Mouse (Mus musculus) lung, postnatal 0 days (tissue): ENCODE results near the gene Il17d. TPM values are rescaled to one million over a fixed set of nuclear protein-coding genes. Genes with fewer than 3 reads are reported as not detected.

Source experiments
- ATAC-seq: fragments of 200-750 bp; cut with Nextera tagmentation; 2 replicates; pipeline ENCODE4 v1.8.0; 2017; ENCODE audit warnings: moderate library complexity
- DNase-seq: peaks from one replicate; pipeline ENCODE4 v3.0.0-alpha.2; 2016; ENCODE audit warnings: low spot score
- H3K27ac ChIP-seq: fragments of 300-500 bp; sonication (generic); 2 replicates; pipeline ENCODE4 v1.5.1; 2014; ENCODE audit warnings: antibody characterized with exemption, mild to moderate bottlenecking, low read length, mixed read lengths
- H3K27me3 ChIP-seq: fragments of 300-500 bp; sonication (generic); replicated peaks from 2 replicates; pipeline ENCODE4 v1.6.1; 2014; ENCODE audit warnings: low read length, mixed read lengths; ENCODE audit not compliant: insufficient read depth
- H3K36me3 ChIP-seq: fragments of 300-500 bp; sonication (generic); 2 replicates; pipeline ENCODE4 v1.6.1; 2014; ENCODE audit warnings: low read length, mixed read lengths; ENCODE audit not compliant: insufficient read depth
- H3K4me1 ChIP-seq: fragments of 300-500 bp; sonication (generic); 2 replicates; pipeline ENCODE4 v1.6.1; 2014; ENCODE audit warnings: antibody characterized with exemption, low read depth, low read length, mixed read lengths; ENCODE audit not compliant: insufficient read depth
- H3K4me2 ChIP-seq: fragments of 300-500 bp; sonication (generic); replicated peaks from 2 replicates; pipeline ENCODE4 v1.6.1; 2014; ENCODE audit warnings: low read depth, mild to moderate bottlenecking, low read length, moderate library complexity, mixed read lengths
- H3K4me3 ChIP-seq: fragments of 300-500 bp; sonication (generic); 2 replicates; pipeline ENCODE4 v1.5.1; 2014; ENCODE audit warnings: low read depth, low read length
- H3K9ac ChIP-seq: fragments of 300-500 bp; sonication (generic); replicated peaks from 2 replicates; pipeline ENCODE4 v1.6.1; 2014; ENCODE audit warnings: low read depth, mild to moderate bottlenecking
- H3K9me3 ChIP-seq: fragments of 300-500 bp; sonication (generic); 2 replicates; pipeline ENCODE4 v1.6.1; 2016; ENCODE audit warnings: low read length, mixed read lengths
- CTCF ChIP-seq: IDR thresholded peaks from 2 replicates; pipeline ENCODE4 v1.5.1; 2016; ENCODE audit warnings: antibody characterized with exemption, mild to moderate bottlenecking
- EP300 ChIP-seq: IDR thresholded peaks from 2 replicates; pipeline ENCODE4 v1.6.1; 2016; ENCODE audit warnings: antibody characterized with exemption, mild to moderate bottlenecking, control low read depth
- WGBS: fragments of 180-500 bp; shearing (Covaris S2); extraction: QIAGEN DNeasy Blood & Tissue Kit; methylation state at CpG from one replicate; pipeline ENCODE4 v1.1.7; 2014; 5-methylcytosine and 5-hydroxymethylcytosine counted together
- polyA plus RNA-seq: library from polyadenylated mRNA; unstranded; fragments of >200 nt; fragmentation: Nextera tagmentation; extraction: Ambion mirVana; gene quantifications from 2 replicates; pipeline ENCODE4 v1.2.1, GENCODE M21; 2015

The Il17d gene
- polyA plus RNA-seq, 1 experiment from 2014 or later = 9.4 TPM

DNA sequence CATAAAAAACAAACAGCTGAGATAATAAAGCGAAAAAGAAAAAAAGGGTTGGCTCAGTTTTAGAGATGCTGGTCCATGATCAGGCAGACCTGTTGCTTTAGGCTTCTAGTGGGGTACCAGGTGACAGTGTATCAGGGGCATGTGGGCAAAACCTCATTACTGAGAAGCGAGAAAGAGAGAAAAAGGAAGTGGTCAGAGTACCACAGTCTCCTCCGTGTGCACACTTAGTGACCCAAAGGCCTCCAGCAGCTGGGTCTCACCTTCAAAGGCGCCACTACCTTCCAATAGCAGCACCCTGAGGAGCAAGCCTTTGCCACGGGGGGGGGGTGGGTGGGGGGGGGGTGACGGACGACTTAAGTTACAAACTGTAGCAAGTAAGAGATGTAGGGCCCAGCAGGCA is 2.5 kb downstream of the Il17d start:
- H3K9ac ChIP-seq = no peak overlapping the region
- H3K4me3 ChIP-seq = no peak overlapping the region
- H3K36me3 ChIP-seq = no peaks in the 10 kb centered on the region
- WGBS = 40% methylated on average over 7 of the region's 7 CpGs
- no peaks in the 10 kb centered on the region for H3K27me3 ChIP-seq
- no peak for TF ChIP-seq EP300
- no peak for TF ChIP-seq CTCF
- DNase-seq (no peak), ATAC-seq (no peak)
- no peaks in the 10 kb centered on the region for H3K9me3 ChIP-seq
- no peaks in the 10 kb centered on the region; the same call in 1 of the 2 replicates for H3K4me1 ChIP-seq
- no peak overlapping the region for H3K27ac ChIP-seq
- H3K4me2 ChIP-seq = no peak overlapping the region

DNA sequence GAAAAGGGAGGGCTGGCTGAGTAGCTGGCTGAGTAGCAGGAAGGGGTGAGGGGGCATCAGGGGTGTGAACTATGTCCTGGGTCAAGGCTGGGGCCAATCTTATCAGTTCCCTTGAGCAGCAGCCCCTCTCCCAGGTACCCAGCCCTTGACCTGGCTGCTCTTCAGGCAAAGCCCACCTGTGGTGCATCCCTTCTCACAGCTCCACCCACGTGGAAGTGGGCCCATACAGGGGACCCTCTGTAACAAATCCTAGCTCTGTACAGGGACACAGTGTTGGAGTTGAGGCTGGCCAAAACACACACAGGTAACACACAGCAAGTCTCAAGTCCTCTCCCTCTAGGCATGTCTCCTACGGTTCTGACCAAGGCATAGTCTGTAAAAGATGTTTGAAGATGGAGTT is 3.0 kb downstream of the Il17d start:
- DNase-seq = no peak
- no peak for ATAC-seq
- no peak overlapping the region for H3K9ac ChIP-seq
- H3K4me3 ChIP-seq = no peak overlapping the region
- no peak overlapping the region for H3K4me2 ChIP-seq
- H3K36me3 ChIP-seq = no peaks in the 10 kb centered on the region
- no peaks in the 10 kb centered on the region for H3K9me3 ChIP-seq
- H3K4me1 ChIP-seq = no peaks in the 10 kb centered on the region; the same call in 1 of the 2 replicates
- WGBS = 27% methylated on average over 2 of the region's 2 CpGs
- H3K27me3 ChIP-seq = no peaks in the 10 kb centered on the region
- TF ChIP-seq EP300 = no peak
- no peak for TF ChIP-seq CTCF
- H3K27ac ChIP-seq = no peak overlapping the region

DNA sequence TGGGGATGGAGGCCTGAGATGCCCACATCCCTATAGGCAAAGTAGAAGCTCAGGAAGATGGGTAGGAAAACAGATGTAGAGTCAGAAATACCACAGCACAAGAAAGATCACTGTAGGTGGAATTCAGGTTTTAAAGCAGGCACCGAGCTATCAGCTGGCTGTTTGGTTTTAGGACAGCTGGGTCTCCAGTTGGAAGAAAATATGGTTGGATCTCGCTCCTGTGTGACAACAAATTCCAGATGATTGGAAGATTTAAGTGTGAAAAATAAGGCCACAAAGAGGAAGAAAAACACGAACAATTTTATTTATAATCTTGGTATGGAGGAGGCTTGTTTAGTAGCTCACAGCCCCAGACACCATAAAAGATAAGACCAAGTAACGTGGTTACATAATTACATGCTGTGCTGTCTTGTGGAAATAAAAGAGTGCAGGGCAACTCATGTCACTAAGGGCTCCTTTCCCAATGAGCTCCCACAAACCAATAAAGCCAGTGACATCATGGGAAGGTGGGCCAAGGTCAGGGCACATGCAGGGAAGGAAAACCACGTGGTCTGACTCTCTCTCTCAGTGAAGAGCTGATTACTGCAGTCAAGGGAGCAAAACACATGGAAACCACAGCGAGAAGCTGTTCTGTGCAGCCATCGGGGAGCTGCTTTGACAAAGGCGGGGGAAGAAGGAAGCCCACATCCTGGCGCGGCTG is 4.7 kb downstream of the Il17d start:
- H3K36me3 ChIP-seq = no peaks in the 10 kb centered on the region
- no peak overlapping the region for H3K27ac ChIP-seq
- 57% methylated on average over 10 of the region's 10 CpGs for WGBS
- no peaks in the 10 kb centered on the region for H3K9me3 ChIP-seq
- ATAC-seq (no peak), DNase-seq (no peak)
- TF ChIP-seq EP300 = no peak
- no peak for TF ChIP-seq CTCF
- no peak overlapping the region for H3K4me3 ChIP-seq
- no peaks in the 10 kb centered on the region for H3K27me3 ChIP-seq
- no peaks in the 10 kb centered on the region; the same call in 1 of the 2 replicates for H3K4me1 ChIP-seq
- H3K4me2 ChIP-seq = no peak overlapping the region
- no peak overlapping the region for H3K9ac ChIP-seq

DNA sequence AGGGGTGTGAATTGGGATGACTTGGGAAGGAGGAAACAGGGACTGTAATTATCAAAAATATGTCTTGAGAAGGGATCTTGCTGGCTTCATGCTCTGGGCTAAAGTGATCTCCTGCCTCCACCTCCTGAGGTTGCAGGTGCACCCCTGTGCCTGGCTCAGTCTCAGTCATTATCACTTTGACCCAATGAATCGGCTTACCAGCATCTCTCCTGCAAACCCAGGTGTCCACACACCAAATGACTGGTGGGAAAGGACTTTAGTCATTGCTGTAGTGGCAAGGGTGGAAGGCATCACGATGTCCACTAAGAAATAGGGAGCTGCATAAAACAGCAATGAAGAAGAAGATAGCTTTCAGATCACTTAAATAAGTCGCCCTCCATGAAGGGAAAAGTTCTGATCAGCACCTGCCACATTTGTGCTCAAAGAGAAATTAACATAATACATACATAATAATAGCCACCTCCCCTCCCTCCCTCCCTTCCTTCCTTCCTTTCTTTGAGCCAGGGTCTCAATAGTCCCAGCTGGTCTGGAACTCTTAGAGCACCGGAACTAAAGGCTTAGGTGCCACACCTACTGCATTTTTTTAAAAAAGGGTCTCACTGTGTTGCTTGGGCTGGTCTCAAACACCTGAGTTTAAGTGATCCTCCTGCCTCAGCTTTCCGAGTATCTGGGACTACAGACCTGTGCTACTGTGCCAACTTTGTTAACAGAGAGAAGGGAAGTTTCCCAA is 5.4 kb downstream of the Il17d start:
- Histone ChIP-seq H3K4me1 (no peaks in the 10 kb centered on the region; the same call in 1 of the 2 replicates), H3K27me3 (no peaks in the 10 kb centered on the region), H3K36me3 (no peaks in the 10 kb centered on the region), H3K4me3 (no peak overlapping the region), H3K9ac (no peak overlapping the region), H3K9me3 (no peaks in the 10 kb centered on the region), H3K27ac (no peak overlapping the region), H3K4me2 (no peak overlapping the region)
- TF ChIP-seq EP300 (no peak), CTCF (no peak)
- 58% methylated on average over 5 of the region's 5 CpGs for WGBS
- DNase-seq (no peak), ATAC-seq (no peak)

GRCm38 (mm10) chr14:57532577-57532976 is 8.0 kb downstream of the Il17d start:
- ATAC-seq (no peak), DNase-seq (no peak)
- H3K27me3 ChIP-seq = no peaks in the 10 kb centered on the region
- no peak overlapping the region for H3K9ac ChIP-seq
- no peak overlapping the region for H3K27ac ChIP-seq
- no peak overlapping the region for H3K4me3 ChIP-seq
- peaks cover 5% of the 10 kb centered on the region for H3K4me1 ChIP-seq
- no peak overlapping the region for H3K4me2 ChIP-seq
- H3K36me3 ChIP-seq = no peaks in the 10 kb centered on the region
- H3K9me3 ChIP-seq = no peaks in the 10 kb centered on the region
- TF ChIP-seq EP300 (no peak), CTCF (no peak)
- 91% methylated on average over 3 of the region's 3 CpGs for whole genome bisulfite sequencing

DNA sequence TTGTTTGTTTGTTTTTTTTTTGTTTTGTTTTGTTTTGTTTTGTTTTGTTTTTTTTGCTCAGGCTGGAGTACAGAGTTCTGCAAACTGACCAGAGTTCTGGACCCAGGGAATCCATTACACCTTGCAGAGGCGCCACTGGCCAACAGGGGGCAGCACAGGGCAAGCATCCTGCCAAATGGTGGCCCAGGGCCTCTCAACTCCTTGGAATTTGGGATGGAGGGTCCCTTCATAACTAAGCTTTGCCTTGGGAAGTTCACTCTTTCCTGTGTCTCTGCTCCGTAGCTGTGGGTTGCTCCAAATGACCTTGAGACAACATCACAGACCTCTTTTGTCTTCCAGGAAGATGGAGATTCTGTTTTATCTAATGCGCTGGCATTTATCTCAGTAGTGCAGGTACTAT is 8.6 kb downstream of the Il17d start:
- DNase-seq = peak; percentile 63
- Histone ChIP-seq H3K27ac (no peak overlapping the region), H3K27me3 (no peaks in the 10 kb centered on the region), H3K4me1 (peaks cover 5% of the 10 kb centered on the region), H3K36me3 (no peaks in the 10 kb centered on the region), H3K9ac (no peak overlapping the region), H3K9me3 (no peaks in the 10 kb centered on the region), H3K4me3 (no peak overlapping the region), H3K4me2 (no peak overlapping the region)
- WGBS = 51% methylated on average over 3 of the region's 3 CpGs
- TF ChIP-seq CTCF = peak; percentile 92
- TF ChIP-seq EP300 = no peak
- no peak for ATAC-seq
